In the genomic region with DNA sequence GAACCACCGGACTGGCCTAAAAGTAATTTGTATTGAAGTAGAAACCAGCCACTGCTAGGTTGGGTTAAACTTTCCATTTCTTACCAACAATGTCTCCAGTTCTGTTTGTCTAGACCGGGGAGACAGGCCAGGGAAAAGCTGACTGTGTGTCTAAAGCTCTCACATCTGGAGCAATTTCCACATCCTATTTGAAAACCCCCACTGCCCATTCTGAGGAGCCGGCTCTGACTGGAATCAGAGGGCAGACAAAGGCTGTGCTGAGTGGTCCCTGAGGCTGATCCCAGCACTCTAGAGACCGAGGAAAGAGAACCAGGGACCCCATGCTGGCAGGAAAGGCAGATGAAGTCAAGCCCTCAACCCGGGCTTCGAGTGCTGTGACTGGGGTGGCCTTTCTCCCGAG, we compare ENCODE assay signal across 19 mouse cellular contexts. TPM values are rescaled to one million over a fixed set of nuclear protein-coding genes. Genes with fewer than 3 reads are reported as not detected.
DNase-seq lines count a peak whose midpoint lies in the region; ATAC-seq lines count a peak whose summit lies in the region.
"Had no signal": no experiment of that assay in that cellular context is flagged by ENCODE, and none has a peak within 500 bp of the region (broad histone marks: within the 10 kb centered on the region; RNA-seq: fewer than 3 reads in every experiment).

No protein-coding gene starts in this region.

- intact Hi-C loops in heart, postnatal 36 days (cut with DNase I): no loop called here

- ATAC-seq in forebrain, embryonic 16.5 days: no peak
- ATAC-seq: forebrain, embryonic 14.5 days; liver, embryonic 12.5 days had no signal

- no peak for DNase-seq in heart, embryonic 10.5 days (ENCODE audit: low spot score)
- no peak for DNase-seq in heart, postnatal 36 days
- peak; percentile 53 for DNase-seq in 3T3-L1 (ENCODE audit: low read depth, low spot score)
- DNase-seq in ZHBTc4 (ENCODE audit: low read depth, low spot score): peak; percentile 79
- DNase-seq in limb, embryonic 10.5 days (ENCODE audit: low spot score): no peak
- no peak for DNase-seq in right cerebral cortex, adult 2 months (ENCODE audit: low spot score in 2 of 2)
- no peak for DNase-seq in frontal cortex, postnatal 36 days (ENCODE audit: low spot score in 2 of 2)
- DNase-seq: right cerebral cortex, adult 18-20 months had no signal

- H3K9me3 ChIP-seq in heart, embryonic 10.5 days: no peaks in the 10 kb centered on the region
- H3K9me3 ChIP-seq in limb, embryonic 10.5 days (replicated peaks): no peaks in the 10 kb centered on the region
- no peaks in the 10 kb centered on the region for H3K9me3 ChIP-seq in forebrain, embryonic 16.5 days (ENCODE audit: control insufficient read depth, low read length)
- H3K9me3 ChIP-seq: G1E; heart, embryonic 13.5 days; liver, embryonic 12.5 days; lung, embryonic 15.5 days had no signal

- 0 out of 2 replicates have a peak overlapping the region, but pooled peaks have one; percentile 49 for H3K27ac ChIP-seq in heart, embryonic 10.5 days
- H3K27ac ChIP-seq in limb, embryonic 10.5 days: peak overlapping the region; percentile 68
- no peak overlapping the region for H3K27ac ChIP-seq in forebrain, embryonic 16.5 days (ENCODE audit: low read length)
- H3K27ac ChIP-seq: heart, embryonic 13.5 days; kidney, postnatal 0 days; layer of hippocampus, adult 2 months; left cerebral cortex, adult 2 months; liver, embryonic 12.5 days; lung, embryonic 15.5 days had no signal

- no peaks in the 10 kb centered on the region for H3K4me1 ChIP-seq in heart, embryonic 10.5 days
- H3K4me1 ChIP-seq in limb, embryonic 10.5 days: peaks cover 40% of the 10 kb centered on the region
- 0 out of 2 replicates have a peak, but pooled peaks cover 3% of the 10 kb centered on the region for H3K4me1 ChIP-seq in forebrain, embryonic 16.5 days (replicated peaks; ENCODE audit: control insufficient read depth, insufficient read depth, low read length)
- H3K4me1 ChIP-seq: liver, embryonic 12.5 days; lung, embryonic 15.5 days had no signal

- no peak overlapping the region for H3K4me3 ChIP-seq in heart, embryonic 10.5 days
- H3K4me3 ChIP-seq in limb, embryonic 10.5 days: no peak overlapping the region
- H3K4me3 ChIP-seq in forebrain, embryonic 16.5 days (replicated peaks; ENCODE audit: low read length): no peak overlapping the region
- H3K4me3 ChIP-seq: heart, embryonic 13.5 days; layer of hippocampus, adult 2 months; left cerebral cortex, adult 2 months; liver, embryonic 12.5 days; lung, embryonic 15.5 days; myocyte had no signal

- H3K36me3 ChIP-seq in heart, embryonic 10.5 days: no peaks in the 10 kb centered on the region
- no peaks in the 10 kb centered on the region for H3K36me3 ChIP-seq in limb, embryonic 10.5 days
- H3K36me3 ChIP-seq in forebrain, embryonic 16.5 days (ENCODE audit: control insufficient read depth, insufficient read depth): no peaks in the 10 kb centered on the region
- H3K36me3 ChIP-seq: G1E; heart, embryonic 13.5 days; liver, embryonic 12.5 days; lung, embryonic 15.5 days had no signal

- H3K27me3 ChIP-seq in heart, embryonic 10.5 days (ENCODE audit: insufficient read depth, poor library complexity, severe bottlenecking): peaks cover 19% of the 10 kb centered on the region
- H3K27me3 ChIP-seq in limb, embryonic 10.5 days (ENCODE audit: low read depth, poor library complexity, severe bottlenecking): no peaks in the 10 kb centered on the region
- H3K27me3 ChIP-seq in forebrain, embryonic 16.5 days (replicated peaks; ENCODE audit: control insufficient read depth, insufficient read depth, low read length): no peaks in the 10 kb centered on the region
- H3K27me3 ChIP-seq: lung, embryonic 15.5 days had no signal

- H3K9ac ChIP-seq in forebrain, embryonic 16.5 days (replicated peaks; ENCODE audit: low read depth, low read length): no peak overlapping the region
- H3K9ac ChIP-seq: heart, embryonic 13.5 days; liver, embryonic 12.5 days; lung, embryonic 15.5 days had no signal

- no peak overlapping the region for H3K4me2 ChIP-seq in forebrain, embryonic 16.5 days (ENCODE audit: low read length)
- H3K4me2 ChIP-seq: heart, embryonic 13.5 days; liver, embryonic 12.5 days; lung, embryonic 15.5 days had no signal

- WGBS in heart, embryonic 10.5 days: 52% methylated on average over 7 of the region's 7 CpGs
- 70% methylated on average over 7 of the region's 7 CpGs for WGBS in limb, embryonic 10.5 days
- 58% methylated on average over 7 of the region's 7 CpGs for WGBS in forebrain, embryonic 16.5 days

RNA-seq across cellular contexts. Expression of a gene that starts 17.1 kb away (rescaled TPM):
- polyA plus RNA-seq in heart, embryonic 10.5 days (2016; fragmentation: Nextera tagmentation; extraction: Ambion mirVana): 37.4 and 39.2 TPM in 2 replicates
- total RNA-seq in heart, postnatal 36 days (2021): 100 to 1,000 TPM; 118 to 123 TPM
- polyA plus RNA-seq in limb, embryonic 10.5 days (2016; fragmentation: Nextera tagmentation; extraction: Ambion mirVana): 35.4 and 49.6 TPM in 2 replicates
- polyA plus RNA-seq in forebrain, embryonic 16.5 days (2015; fragmentation: Nextera tagmentation; extraction: Ambion mirVana): 79.8 and 79.9 TPM in 2 replicates
- total RNA-seq: G1E had no signal
- polyA plus RNA-seq: G1E had no signal

RNA-seq across cellular contexts. Expression of a gene that starts 29.3 kb away (rescaled TPM):
- 5.1 and 6.2 TPM in 2 replicates for polyA plus RNA-seq in heart, embryonic 10.5 days (2016; fragmentation: Nextera tagmentation; extraction: Ambion mirVana)
- total RNA-seq in heart, postnatal 36 days (2021): 10 to 100 TPM; 26.2 to 48.2 TPM
- polyA plus RNA-seq in limb, embryonic 10.5 days (2016; fragmentation: Nextera tagmentation; extraction: Ambion mirVana): 2.7 and 3.4 TPM in 2 replicates
- 2.7 and 2.8 TPM in 2 replicates for polyA plus RNA-seq in forebrain, embryonic 16.5 days (2015; fragmentation: Nextera tagmentation; extraction: Ambion mirVana)

RNA-seq across cellular contexts. Expression of a gene that starts 30.3 kb away (rescaled TPM):
- 0.20 and 0.38 TPM in 2 replicates for polyA plus RNA-seq in heart, embryonic 10.5 days (2016; fragmentation: Nextera tagmentation; extraction: Ambion mirVana)
- under 1 TPM; 0.56 to 0.76 TPM for total RNA-seq in heart, postnatal 36 days (2021)
- 0.61 and 1.1 TPM in 2 replicates for polyA plus RNA-seq in limb, embryonic 10.5 days (2016; fragmentation: Nextera tagmentation; extraction: Ambion mirVana)
- polyA plus RNA-seq in forebrain, embryonic 16.5 days (2015; fragmentation: Nextera tagmentation; extraction: Ambion mirVana): 0.14 and 0.35 TPM in 2 replicates
- polyA plus RNA-seq: G1E; spleen, adult 2 months had no signal

RNA-seq across cellular contexts. Expression of a gene that starts 46.2 kb away (rescaled TPM):
- 22.4 and 23.5 TPM in 2 replicates for polyA plus RNA-seq in heart, embryonic 10.5 days (2016; fragmentation: Nextera tagmentation; extraction: Ambion mirVana)
- 10 to 100 TPM; 16.4 to 18.3 TPM for total RNA-seq in heart, postnatal 36 days (2021)
- polyA plus RNA-seq in limb, embryonic 10.5 days (2016; fragmentation: Nextera tagmentation; extraction: Ambion mirVana): 24.1 and 25.9 TPM in 2 replicates
- 26.0 and 27.3 TPM in 2 replicates for polyA plus RNA-seq in forebrain, embryonic 16.5 days (2015; fragmentation: Nextera tagmentation; extraction: Ambion mirVana)

RNA-seq across cellular contexts. Expression of a gene that starts 55.4 kb away (rescaled TPM):
- polyA plus RNA-seq in heart, embryonic 10.5 days (2016; fragmentation: Nextera tagmentation; extraction: Ambion mirVana): 2.7 and 3.3 TPM in 2 replicates
- 10 to 100 TPM; 19.8 to 24.5 TPM for total RNA-seq in heart, postnatal 36 days (2021)
- polyA plus RNA-seq in limb, embryonic 10.5 days (2016; fragmentation: Nextera tagmentation; extraction: Ambion mirVana): 1.9 and 3.1 TPM in 2 replicates
- polyA plus RNA-seq in forebrain, embryonic 16.5 days (2015; fragmentation: Nextera tagmentation; extraction: Ambion mirVana): 3.2 and 3.3 TPM in 2 replicates
- polyA plus RNA-seq: G1E had no signal

Comparison
In these comparisons a context has a peak if more than half of its experiments do, and no peak if none do; other contexts are left out.
1. DNase-seq: peak in 3T3-L1 (single experiment) and ZHBTc4 (single experiment); none in heart, embryonic 10.5 days (single experiment), heart, postnatal 36 days (0 of 2), limb, embryonic 10.5 days (single experiment), right cerebral cortex, adult 2 months (0 of 2) and frontal cortex, postnatal 36 days (0 of 2).